Mouse (Mus musculus): Measurements from ENCODE around the gene Tnpo1.
"Not testable (repeated sequence)": the region's sequence is repeated elsewhere in the genome, so short reads cannot be mapped to it uniquely, and the experiment has no call there.

The Tnpo1 gene

DNA sequence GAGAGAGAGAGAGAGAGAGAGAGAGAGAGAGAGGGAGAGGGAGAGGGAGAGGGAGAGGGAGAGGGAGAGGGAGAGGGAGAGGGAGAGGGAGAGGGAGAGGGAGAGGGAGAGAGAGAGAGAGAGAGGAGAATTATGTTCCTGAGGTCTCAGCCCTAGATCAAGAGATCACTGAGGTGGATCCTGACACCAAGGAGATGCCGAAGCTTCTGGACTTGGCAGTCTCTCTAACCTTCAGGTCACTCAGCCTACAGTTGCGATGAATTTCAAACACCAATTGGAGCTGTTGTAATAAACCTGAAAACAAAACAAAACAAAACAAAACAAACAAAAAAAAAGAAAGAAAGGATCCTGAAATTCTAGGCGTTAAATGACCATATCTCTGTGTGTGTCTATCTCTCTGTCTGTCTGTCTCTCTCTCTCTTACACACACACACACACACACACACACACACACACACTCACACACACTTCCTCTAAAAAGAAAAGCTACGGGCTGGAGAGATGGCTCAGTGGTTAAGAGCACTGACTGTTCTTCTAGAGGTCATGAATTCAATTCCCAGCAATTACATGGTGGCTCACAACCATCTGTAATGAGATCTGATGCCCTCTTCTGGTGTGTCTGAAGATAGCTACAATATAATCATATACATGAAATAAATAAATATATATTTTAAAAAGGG lies 109.1 kb downstream of the Tnpo1 start:
- DNase-seq = not testable (repeated sequence)

GRCm38 (mm10) chr13:98816571-98816970 lies 109.6 kb downstream of the Tnpo1 start:
- no peak for DNase-seq

DNA sequence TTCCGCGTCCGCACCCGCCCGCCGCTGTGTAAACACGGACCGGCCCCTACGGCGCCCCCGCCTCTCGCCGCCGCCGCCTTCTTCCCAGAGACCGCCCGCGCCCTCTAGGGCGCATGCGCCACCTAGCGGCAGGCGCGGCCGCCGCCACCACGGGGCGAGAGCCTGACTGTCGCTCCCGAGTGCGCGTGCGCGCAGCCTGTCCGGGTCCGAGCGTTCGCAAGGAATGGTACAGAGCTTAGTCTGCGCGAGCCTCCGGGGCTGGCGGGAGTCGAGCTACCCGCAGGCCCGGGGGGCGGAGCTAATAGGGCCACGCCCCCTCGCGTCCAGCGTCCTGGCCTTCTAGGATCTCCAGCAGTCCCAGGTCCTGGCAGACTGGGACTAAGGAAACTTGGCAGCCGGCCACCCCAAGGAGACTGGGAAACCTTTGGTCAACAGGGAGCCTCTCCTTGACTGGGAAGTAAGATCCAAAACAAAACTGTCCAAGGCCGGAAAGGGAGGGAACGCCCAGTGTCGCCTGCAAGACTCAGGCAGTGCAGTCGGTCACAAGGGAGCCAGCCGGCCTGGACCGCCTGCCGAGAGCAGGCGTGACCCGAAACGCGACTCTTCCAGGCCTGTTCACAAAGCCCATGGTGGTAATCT lies 110.9 kb downstream of the Tnpo1 start, which contains the start of gene Fcho2:
Gene Fcho2, minus strand, starts transcription at position 303 of the 639 bp plus-strand sequence.
- DNase-seq = peak; percentile 100

DNA sequence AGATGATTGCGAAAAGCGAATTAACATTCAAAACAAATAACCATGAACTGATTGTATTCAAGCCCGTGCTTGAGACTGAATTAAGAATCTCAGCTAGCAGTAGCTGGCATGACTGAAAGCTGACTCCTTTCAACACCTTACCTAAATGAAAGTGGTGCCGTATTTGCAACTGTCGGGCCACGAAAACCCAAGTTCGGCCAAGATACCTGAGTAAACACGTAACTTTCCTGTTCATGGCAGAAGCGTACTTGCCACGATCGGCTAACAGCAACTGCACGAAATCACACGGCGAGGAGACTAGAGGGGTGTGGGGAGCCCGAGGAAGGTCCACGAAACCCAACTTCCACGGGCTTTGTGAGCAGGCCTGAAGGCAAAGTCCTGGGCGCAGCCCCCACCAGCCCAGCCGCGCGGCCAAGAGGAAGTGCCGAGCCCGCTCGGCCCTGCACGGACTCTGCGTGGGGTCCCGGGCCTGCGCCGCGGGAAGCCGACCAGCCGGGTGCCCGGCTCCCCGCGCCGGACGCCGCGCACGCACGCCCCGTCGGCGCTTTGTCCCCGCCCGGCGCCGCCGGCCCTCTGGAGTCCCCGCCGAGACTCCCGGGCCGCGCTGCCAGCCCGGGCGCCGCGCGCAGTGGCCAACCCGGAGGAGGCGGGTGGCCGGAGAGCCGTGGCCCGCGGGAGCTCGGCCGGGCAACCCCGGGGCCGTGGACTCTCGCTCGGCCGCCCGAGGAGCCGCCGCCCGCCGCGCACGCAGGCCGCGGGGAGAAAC lies 111.7 kb downstream of the Tnpo1 start:
- peak; percentile 56 to 79 for DNase-seq

DNA sequence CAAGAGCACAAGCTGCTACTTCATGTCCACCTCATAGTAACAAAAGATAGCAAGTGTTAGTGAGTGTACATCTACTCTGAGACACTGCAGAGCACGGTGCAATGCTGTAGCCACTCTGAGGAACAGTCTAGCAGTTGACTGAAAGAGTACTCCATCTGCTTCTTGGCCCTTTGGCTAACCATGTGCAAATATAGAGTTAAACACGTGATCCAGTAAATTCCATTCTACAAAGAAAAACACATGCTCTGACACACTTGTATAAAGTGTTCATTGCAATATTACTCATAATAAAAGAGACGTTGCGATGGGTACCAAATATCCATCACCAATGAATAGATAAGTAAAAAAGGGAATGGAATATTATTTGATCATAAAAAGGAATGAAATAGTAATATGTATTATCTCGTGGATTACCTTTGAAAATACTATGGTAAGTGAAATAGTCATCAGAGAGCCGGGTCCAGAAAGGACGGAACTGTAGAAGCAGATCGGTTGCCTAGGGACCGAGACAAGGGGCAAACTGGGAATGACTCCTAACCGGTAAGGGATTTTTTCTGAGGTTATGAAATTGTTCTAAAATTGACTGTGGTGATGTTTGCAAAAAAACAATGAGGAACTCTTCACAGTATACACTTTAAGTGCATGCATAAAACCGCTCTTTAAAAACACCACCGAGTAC lies 112.4 kb downstream of the Tnpo1 start:
- no peak for DNase-seq

DNA sequence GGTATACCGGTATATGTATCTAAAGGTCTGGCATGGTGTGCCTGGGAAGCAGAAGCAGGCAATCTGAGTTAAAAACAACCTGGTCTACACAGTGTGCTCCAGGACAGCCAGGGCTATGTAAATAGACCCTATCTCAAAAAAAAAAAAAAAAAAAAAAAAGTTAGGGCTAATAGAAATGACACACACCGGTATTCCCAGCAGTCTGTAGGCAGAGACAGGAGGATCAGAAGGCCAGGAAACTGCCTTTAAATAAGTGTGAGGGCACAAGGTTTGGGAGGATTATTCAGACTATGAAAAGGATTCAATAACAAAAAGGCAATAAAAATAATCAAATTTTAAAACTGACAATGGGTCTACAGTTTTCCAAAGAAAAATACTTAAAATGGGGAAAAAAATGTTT lies 113.0 kb downstream of the Tnpo1 start:
- DNase-seq = no peak

GRCm38 (mm10) chr13:98812285-98812684 lies 113.9 kb downstream of the Tnpo1 start:
- DNase-seq = no peak

GRCm38 (mm10) chr13:98810143-98810542 lies 116.0 kb downstream of the Tnpo1 start:
- DNase-seq = no peak

GRCm38 (mm10) chr13:98809087-98809486 lies 117.1 kb downstream of the Tnpo1 start:
- no peak for DNase-seq

DNA sequence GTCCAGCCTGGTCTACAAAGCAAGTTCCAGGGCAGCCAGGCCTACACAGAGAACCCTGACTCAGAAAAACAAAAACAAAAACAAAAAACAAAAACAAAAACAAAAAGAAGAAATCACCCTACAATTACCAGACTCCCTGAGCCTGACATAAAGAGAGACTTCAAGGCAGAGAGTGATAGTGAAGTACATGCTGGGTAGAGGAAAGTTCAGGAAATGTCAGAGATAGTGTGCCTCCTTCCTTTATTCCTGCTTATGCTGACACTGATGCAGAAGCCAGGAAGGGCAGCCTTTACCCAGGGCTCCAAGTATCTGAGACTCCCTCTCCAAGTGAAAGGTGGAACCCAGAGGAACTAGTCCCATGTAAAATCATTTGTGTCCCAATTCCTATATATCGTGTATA lies 121.7 kb downstream of the Tnpo1 start:
- no peak for DNase-seq

DNA sequence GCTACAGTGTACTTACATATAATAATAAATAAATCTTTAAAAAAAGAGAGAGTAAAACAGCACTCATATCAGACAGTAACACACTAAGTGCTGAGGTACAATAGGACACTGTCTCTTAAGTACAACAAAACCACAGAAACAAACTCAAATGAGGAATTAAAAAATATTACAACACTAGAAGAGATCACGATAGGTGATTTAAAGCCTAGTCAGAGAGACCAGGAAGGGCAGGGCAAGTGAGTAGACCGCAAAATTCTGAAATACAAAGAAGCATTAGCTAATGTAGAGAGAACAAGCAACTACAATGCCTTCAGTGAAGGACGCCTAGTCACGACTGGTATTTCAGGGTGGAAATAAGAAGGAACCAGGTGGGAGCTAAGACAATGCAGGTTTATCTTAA lies 122.5 kb downstream of the Tnpo1 start:
- DNase-seq = no peak

DNA sequence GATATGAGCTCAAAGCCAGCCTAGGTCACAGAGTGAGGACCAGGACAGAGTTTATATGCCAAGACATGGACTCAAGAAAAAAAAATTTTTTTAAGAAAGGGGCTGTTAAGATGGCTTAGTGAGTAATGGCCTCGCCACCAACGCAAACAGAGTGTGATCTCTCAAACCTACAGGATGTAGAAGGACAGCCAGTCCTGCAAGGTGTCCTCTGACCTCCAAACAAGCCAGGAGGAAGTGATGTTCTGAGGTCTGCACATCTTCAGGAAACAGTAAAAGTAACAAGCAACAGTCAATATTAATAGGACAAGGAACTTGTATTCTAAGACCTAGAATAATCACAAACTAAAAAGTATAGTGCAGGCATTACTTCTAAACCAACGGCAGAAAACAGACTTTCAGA lies 123.2 kb downstream of the Tnpo1 start:
- DNase-seq = peak in 1 of 2 experiments; percentile 29

DNA sequence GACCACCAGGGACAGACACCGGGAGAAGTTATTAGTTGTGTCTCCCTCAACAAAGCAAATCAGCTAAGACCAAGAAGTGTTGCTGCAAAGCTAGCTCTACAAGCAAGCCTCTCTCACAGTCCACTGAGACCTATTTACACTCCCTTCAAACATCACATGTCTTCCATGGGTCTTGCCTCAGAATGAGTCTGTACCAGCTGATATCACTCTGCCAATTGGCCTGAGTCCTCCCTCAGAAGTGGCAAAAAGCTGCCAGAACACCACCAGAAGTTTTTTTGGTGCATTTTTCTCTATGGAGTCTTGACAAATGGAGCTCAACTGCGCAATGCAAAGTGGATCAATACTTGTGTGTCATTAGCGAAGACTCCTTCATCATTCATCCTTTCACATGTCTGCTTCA lies 130.7 kb downstream of the Tnpo1 start:
- no peak for DNase-seq

GRCm38 (mm10) chr13:98792864-98793263 lies 133.3 kb downstream of the Tnpo1 start:
- no peak for DNase-seq

GRCm38 (mm10) chr13:98791693-98792092 lies 134.5 kb downstream of the Tnpo1 start:
- DNase-seq = no peak
